Mouse (Mus musculus): ENCODE measurements around the gene Tmem184a. TPM values are rescaled to one million over a fixed set of nuclear protein-coding genes. Genes with fewer than 3 reads are reported as not detected.

Gene Tmem184a
- polyA plus RNA-seq (2015; fragmentation: Nextera tagmentation; extraction: Ambion mirVana), result 1.6 and 2.0 TPM in 2 replicates

DNA sequence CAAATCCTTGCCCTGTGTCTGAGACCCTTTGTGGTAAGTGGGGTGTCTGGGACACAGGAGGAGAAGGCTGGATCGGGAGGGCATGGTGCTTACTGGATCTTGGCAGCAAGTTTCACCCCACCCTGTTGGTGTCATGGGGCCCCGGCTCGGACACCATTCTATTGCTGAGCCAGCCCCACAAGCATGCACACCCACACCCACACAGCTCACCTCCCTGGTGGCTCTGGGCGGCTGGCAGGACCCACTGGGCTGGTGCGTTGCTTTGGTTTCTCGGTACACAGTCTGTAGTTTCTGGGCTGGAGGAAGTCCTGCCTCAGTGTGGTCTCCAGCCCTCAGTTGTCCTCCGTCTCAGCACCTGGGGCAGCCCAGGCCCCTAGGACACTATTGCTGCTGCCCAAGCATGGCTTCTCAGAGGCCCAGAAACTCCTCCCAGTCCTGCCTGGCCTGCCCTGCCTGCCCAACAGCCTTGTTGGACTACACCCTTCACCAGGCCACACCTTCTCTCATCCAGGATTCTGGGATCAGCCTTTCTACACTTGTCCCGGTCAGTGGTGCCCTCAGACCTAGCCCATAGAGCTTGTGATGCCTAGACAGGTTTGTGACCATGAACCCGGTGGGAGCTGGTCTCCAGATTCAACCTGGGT lies at the start of gene Tmem184a:
Gene Tmem184a (minus strand): TSS at position 380 of the 644 bp plus-strand sequence.
- DNase-seq (ENCODE audit: low spot score), result no peak

DNA sequence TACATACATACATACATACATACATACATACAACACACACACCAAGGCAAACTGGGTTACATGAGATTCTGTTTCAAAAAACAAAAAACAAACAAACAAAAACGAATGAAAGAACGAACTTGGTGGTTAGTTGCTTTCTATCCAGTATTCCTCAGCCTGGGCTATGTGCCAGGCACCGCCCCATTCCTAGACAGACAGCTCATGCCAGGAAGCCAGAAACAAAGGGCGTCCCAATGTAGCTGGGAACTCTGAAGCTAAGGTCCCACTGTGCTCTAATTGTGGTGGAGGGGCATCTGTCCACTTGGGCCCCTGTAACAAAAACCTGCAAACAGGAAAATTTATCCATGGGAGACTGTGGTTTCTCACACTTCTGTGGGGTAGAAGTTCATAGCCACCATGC lies 43.0 kb upstream of the Tmem184a start:
- no peak for DNase-seq (ENCODE audit: low spot score)

DNA sequence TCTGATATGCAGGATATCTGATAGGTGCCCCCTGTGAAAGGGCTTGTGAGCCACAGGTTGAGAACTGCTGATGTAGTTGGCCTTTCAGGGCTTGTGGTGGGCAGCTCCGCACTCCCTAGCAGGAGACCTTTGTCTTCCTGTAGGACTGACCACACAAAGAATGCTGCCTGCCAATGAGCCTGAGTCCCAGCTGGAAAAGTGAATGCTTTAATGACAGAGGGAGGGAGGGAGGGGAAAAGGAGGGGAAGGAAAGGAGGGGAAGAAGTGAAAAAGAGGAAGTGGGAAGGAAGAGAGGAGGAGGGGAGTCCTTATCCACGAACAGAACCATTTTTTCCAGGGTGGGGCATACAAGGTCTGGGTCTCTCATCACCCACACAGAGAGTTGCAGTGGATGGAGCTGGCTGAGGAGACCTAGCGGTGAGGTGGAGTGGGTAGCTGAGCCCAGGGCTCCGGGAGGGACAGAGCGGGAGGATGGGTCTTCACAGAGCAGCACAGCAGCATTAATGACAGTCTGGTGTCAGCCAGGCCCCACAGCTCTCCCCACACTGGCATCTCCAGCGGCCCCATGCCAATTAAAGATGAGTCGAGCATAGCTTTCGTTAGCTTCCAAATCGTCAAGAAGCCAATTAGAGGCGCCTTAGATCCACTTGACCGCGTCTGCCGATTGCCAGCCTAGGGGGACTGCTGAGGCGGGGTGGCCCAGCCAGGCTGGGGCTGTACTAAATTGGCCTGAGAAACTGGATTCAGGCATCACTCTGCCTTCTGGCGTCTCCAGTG lies 40.8 kb upstream of the Tmem184a start:
- no peak for DNase-seq (ENCODE audit: low spot score)

DNA sequence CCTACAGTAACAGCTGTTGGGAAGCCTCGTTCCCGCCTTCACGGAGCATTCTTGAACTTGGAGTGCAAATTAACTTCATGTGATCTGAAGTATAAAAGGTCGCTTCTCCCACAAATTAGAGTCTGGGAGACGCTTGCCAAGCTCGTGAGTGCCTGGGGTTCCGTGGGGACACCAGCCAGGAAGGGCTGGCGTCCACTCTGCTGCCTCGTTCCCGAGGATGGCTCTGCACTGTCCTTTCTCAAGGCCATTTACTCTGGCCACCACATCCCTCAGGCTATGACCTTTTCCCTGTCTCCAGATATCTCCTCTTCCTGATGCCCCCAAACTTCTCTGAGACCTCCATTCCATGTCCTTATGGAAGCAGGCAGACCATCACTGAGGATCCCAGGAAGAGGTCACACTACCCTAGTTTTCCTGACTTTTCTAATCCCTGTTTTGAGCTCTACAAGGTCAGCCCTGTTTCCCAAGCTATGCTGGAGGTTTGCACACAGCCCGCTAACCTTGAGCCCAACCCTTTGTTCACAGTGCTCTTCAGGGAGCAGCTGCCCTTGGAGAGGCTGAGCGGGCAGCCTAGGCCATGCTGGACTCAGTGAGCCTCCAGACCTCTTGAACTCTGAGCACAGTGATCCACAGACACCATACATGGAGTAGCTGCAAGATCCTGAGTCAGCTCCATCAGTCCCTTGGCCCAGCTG lies 30.1 kb upstream of the Tmem184a start:
- no peak for DNase-seq (ENCODE audit: low spot score)

DNA sequence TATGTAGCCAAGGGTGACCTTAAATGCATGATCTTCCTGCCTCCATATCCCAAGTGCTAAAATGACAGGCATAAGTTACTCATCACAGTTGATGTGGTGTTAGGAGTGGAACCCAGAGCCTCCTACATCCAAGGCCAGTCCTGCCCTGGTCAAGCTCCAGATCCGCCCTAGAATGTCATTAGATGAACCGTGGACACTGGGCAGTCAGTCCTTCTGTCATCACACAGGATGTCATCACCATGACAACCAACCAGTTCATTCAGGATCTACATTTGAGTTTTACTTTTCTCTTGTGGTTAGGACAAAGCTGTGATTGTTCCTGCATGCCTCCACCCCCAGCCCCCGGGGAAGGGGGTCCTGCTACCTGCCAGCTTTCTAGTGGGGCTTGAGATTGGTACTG lies 19.4 kb upstream of the Tmem184a start:
- no peak for DNase-seq (ENCODE audit: low spot score)

GRCm38 (mm10) chr5:139838476-139838892 lies 18.8 kb upstream of the Tmem184a start:
- peak; percentile 66 for DNase-seq (ENCODE audit: low spot score)

- no peak for DNase-seq (ENCODE audit: low spot score)
Observed at GRCm38 (mm10) chr5:139835706-139836105, 16.0 kb upstream of the Tmem184a start.

- no peak for DNase-seq (ENCODE audit: low spot score)
Observed at GRCm38 (mm10) chr5:139832125-139832524, 12.4 kb upstream of the Tmem184a start.

GRCm38 (mm10) chr5:139830734-139831133 lies 11.0 kb upstream of the Tmem184a start:
- peak; percentile 70 for DNase-seq (ENCODE audit: low spot score)

- no peak for DNase-seq (ENCODE audit: low spot score)
Observed at GRCm38 (mm10) chr5:139829384-139829783, 9.7 kb upstream of the Tmem184a start.

- DNase-seq (ENCODE audit: low spot score), result peak; percentile 18
Observed at GRCm38 (mm10) chr5:139827593-139827992, 7.9 kb upstream of the Tmem184a start.

- peak; percentile 82 for DNase-seq (ENCODE audit: low spot score)
Observed at GRCm38 (mm10) chr5:139826357-139827055, 6.8 kb upstream of the Tmem184a start, which contains the start of the genes Gm26938 and Psmg3. Gene Gm26938, minus strand, starts transcription at chr5:139826407. Gene Psmg3, minus strand, starts transcription at chr5:139826885.

GRCm38 (mm10) chr5:139825947-139826346 lies 6.2 kb upstream of the Tmem184a start:
- no peak for DNase-seq (ENCODE audit: low spot score)

DNA sequence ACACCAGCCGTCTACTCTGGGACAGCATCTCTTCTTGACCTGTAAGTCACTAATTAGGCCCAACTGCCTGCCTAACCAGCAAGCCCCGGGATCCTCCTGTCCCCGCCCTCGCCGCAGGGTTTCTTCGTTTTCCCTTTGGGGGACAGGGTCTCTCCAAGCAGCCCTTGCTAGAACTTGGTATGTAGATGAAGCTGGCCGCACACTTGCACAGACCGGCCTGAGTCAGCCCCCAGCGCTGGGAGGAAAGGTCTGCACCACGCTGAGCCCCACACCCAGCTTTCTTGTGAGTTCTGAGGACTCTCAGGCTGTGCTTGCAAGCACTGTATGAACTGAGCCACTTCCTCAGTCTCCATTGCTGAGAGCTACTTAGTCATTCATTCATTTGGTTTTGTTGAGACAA lies 4.8 kb upstream of the Tmem184a start:
- no peak for DNase-seq (ENCODE audit: low spot score)

GRCm38 (mm10) chr5:139821466-139822459 lies 2.0 kb upstream of the Tmem184a start:
- no peak for DNase-seq (ENCODE audit: low spot score)

DNA sequence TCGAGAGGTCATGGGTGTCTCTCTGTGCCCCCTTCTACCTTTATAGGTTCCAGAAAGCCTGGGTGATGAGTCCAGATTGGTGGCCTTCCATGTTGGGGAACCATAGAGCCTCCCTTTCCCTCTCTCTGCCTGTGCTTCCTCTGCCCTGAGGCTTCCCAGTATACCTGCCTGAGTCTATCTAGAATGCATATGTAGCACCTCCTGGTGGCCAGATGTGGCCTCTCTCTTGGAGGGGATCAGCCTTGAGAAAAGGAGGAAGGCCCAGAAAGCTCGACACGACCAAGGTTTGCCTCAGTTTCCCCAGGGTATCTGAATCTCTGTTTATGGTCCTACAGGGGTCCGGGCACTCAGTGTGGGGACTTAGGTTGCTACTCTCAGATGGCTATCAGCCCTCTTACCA lies 916 bp downstream of the Tmem184a start:
- DNase-seq (ENCODE audit: low spot score), result peak; percentile 43

GRCm38 (mm10) chr5:139818056-139818455 lies 1.7 kb downstream of the Tmem184a start:
- DNase-seq (ENCODE audit: low spot score), result no peak

- peak; percentile 54 for DNase-seq (ENCODE audit: low spot score)
Observed at GRCm38 (mm10) chr5:139817292-139817691, 2.4 kb downstream of the Tmem184a start.

DNA sequence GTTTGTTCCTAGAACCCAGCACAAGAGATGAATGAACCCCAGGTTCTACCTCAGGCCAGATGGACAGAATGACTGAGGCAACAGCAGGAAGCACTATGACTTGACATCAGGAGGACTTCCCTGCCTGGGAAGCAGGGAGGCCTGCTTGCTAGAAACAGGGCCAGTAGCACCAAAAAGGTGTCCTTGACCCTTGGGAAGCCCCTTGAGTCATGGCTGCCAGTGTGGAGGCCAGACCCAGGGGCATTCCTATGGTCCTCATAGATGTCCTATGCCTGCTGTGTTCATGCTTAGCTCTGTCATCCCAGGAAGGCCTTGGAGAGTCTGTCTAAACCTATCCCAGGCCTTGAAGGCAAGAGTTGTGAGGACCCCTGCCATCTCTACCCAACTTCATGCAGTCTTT lies 3.3 kb downstream of the Tmem184a start:
- no peak for DNase-seq (ENCODE audit: low spot score)

GRCm38 (mm10) chr5:139815964-139816363 lies 3.8 kb downstream of the Tmem184a start:
- no peak for DNase-seq (ENCODE audit: low spot score)

Measured in thymus, postnatal 0 days (tissue).